Mouse (Mus musculus): ENCODE results near the gene Fads2.

GRCm38 (mm10) chr19:10144464-10144863 lies 42.9 kb upstream of the Fads2 start:
- TF ChIP-seq CTCF (conservative IDR thresholded peaks at IDR 0.05; ENCODE audit: low read length) (no peak), NANOG (IDR thresholded peaks at IDR 0.05; ENCODE audit: borderline replicate concordance, low read length) (no peak)
